ENCODE assay signal across 8 mouse cellular contexts in genomic region chr15:82380714-82381062, GRCm38 (mm10). TPM values are rescaled to one million over a fixed set of nuclear protein-coding genes. Genes with fewer than 3 reads are reported as not detected.
DNase-seq lines count a peak whose midpoint lies in the region; ATAC-seq and TF ChIP-seq lines count a peak whose summit lies in the region.

No protein-coding gene starts in this region.

- H3K4me2 ChIP-seq in kidney, embryonic 16.5 days (replicated peaks; ENCODE audit: low read depth, low read length), result peak overlapping the region; percentile 58
- H3K4me2 ChIP-seq in embryonic facial prominence, embryonic 14.5 days (ENCODE audit: low read depth, low read length), result peak overlapping the region; percentile 69
- peak overlapping the region; percentile 59 for H3K4me2 ChIP-seq in hindbrain, postnatal 0 days (ENCODE audit: low read depth, low read length)
- peak overlapping the region; percentile 65 for H3K4me2 ChIP-seq in midbrain, embryonic 16.5 days (ENCODE audit: low read length)

- ATAC-seq in kidney, embryonic 16.5 days (ENCODE audit: low FRiP score, low TSS enrichment), result no peak
- ATAC-seq in embryonic facial prominence, embryonic 14.5 days (ENCODE audit: low read depth), result no peak
- no peak for ATAC-seq in hindbrain, postnatal 0 days
- no peak for ATAC-seq in midbrain, embryonic 16.5 days

- peaks cover 29% of the 10 kb centered on the region for H3K4me1 ChIP-seq in kidney, embryonic 16.5 days (ENCODE audit: insufficient read depth, low read length)
- peaks cover 22% of the 10 kb centered on the region for H3K4me1 ChIP-seq in embryonic facial prominence, embryonic 14.5 days (ENCODE audit: control insufficient read depth, insufficient read depth, low read length)
- peaks cover 3% of the 10 kb centered on the region; the same call in 1 of the 2 replicates for H3K4me1 ChIP-seq in hindbrain, postnatal 0 days (ENCODE audit: insufficient read depth, low read length)
- H3K4me1 ChIP-seq in midbrain, embryonic 16.5 days (ENCODE audit: control insufficient read depth, insufficient read depth, low read length), result peaks cover 3% of the 10 kb centered on the region; the same call in 1 of the 2 replicates

- DNase-seq in kidney, adult 8-10 months, result no peak
- no peak for DNase-seq in embryonic facial prominence, embryonic 14.5 days (ENCODE audit: low spot score)
- DNase-seq in hindbrain, postnatal 0 days (ENCODE audit: low spot score), result no peak
- no peak for DNase-seq in right cerebral cortex, postnatal 36 days (ENCODE audit: low spot score in 2 of 2)
- no peak for DNase-seq in layer of hippocampus, adult 9-10 months (ENCODE audit: low spot score)
- DNase-seq in spleen, postnatal 36 days (ENCODE audit: low spot score in 2 of 2), result no peak

- H3K4me3 ChIP-seq in kidney, embryonic 16.5 days (ENCODE audit: low read length), result peak overlapping the region; percentile 31
- peak overlapping the region; percentile 50 for H3K4me3 ChIP-seq in embryonic facial prominence, embryonic 14.5 days (ENCODE audit: low read depth, low read length)
- peak overlapping the region; percentile 26 for H3K4me3 ChIP-seq in hindbrain, postnatal 0 days (ENCODE audit: low read length)
- H3K4me3 ChIP-seq in midbrain, embryonic 16.5 days (ENCODE audit: low read depth, low read length), result peak overlapping the region; percentile 32

- H3K9ac ChIP-seq in kidney, embryonic 16.5 days (replicated peaks; ENCODE audit: low read length), result 0 out of 2 replicates have a peak overlapping the region, but pooled peaks have one; percentile 27
- H3K9ac ChIP-seq in embryonic facial prominence, embryonic 14.5 days (ENCODE audit: low read depth, low read length), result peak overlapping the region; percentile 72
- no peak overlapping the region; the same call in 1 of the 2 replicates for H3K9ac ChIP-seq in hindbrain, postnatal 0 days (replicated peaks; ENCODE audit: low read length)
- H3K9ac ChIP-seq in midbrain, embryonic 16.5 days (ENCODE audit: low read depth, low read length), result peak overlapping the region; percentile 42

- no peaks in the 10 kb centered on the region for H3K9me3 ChIP-seq in kidney, embryonic 16.5 days (ENCODE audit: low read length)
- no peaks in the 10 kb centered on the region for H3K9me3 ChIP-seq in embryonic facial prominence, embryonic 14.5 days (ENCODE audit: control insufficient read depth, low read length)
- no peaks in the 10 kb centered on the region for H3K9me3 ChIP-seq in hindbrain, postnatal 0 days (ENCODE audit: low read length)
- H3K9me3 ChIP-seq in midbrain, embryonic 16.5 days (replicated peaks; ENCODE audit: control insufficient read depth, low read length, poor library complexity, severe bottlenecking), result no peaks in the 10 kb centered on the region

- H3K27me3 ChIP-seq in kidney, embryonic 16.5 days (ENCODE audit: insufficient read depth, low read length), result no peaks in the 10 kb centered on the region
- no peaks in the 10 kb centered on the region for H3K27me3 ChIP-seq in embryonic facial prominence, embryonic 14.5 days (replicated peaks; ENCODE audit: control insufficient read depth, insufficient read depth, low read length)
- H3K27me3 ChIP-seq in hindbrain, postnatal 0 days (ENCODE audit: insufficient read depth, low read length), result no peaks in the 10 kb centered on the region
- H3K27me3 ChIP-seq in midbrain, embryonic 16.5 days (ENCODE audit: control insufficient read depth, insufficient read depth, low read depth, low read length), result no peaks in the 10 kb centered on the region

- 0 out of 2 replicates have a peak, but pooled peaks cover under 1% of the 10 kb centered on the region for H3K36me3 ChIP-seq in kidney, embryonic 16.5 days (ENCODE audit: insufficient read depth, low read length)
- no peaks in the 10 kb centered on the region for H3K36me3 ChIP-seq in embryonic facial prominence, embryonic 14.5 days (ENCODE audit: control insufficient read depth, insufficient read depth, low read length)
- no peaks in the 10 kb centered on the region for H3K36me3 ChIP-seq in hindbrain, postnatal 0 days (ENCODE audit: insufficient read depth, low read length)
- no peaks in the 10 kb centered on the region for H3K36me3 ChIP-seq in midbrain, embryonic 16.5 days (ENCODE audit: control insufficient read depth, insufficient read depth, low read length)

- H3K27ac ChIP-seq in kidney, embryonic 16.5 days (ENCODE audit: low read length), result peak overlapping the region; percentile 72; the same call in 1 of the 2 replicates
- H3K27ac ChIP-seq in embryonic facial prominence, embryonic 14.5 days (replicated peaks; ENCODE audit: low read depth, low read length), result no peak overlapping the region
- H3K27ac ChIP-seq in hindbrain, postnatal 0 days, result no peak overlapping the region
- no peak overlapping the region for H3K27ac ChIP-seq in midbrain, embryonic 16.5 days (ENCODE audit: low read length)

- 29% methylated on average over 7 of the region's 7 CpGs for WGBS in kidney, embryonic 16.5 days
- WGBS in embryonic facial prominence, embryonic 14.5 days, result 30% methylated on average over 7 of the region's 7 CpGs
- 31% methylated on average over 7 of the region's 7 CpGs for WGBS in hindbrain, postnatal 0 days
- 29% methylated on average over 7 of the region's 7 CpGs for WGBS in midbrain, embryonic 16.5 days

- no peak for TF ChIP-seq CTCF in hindbrain, postnatal 0 days (IDR thresholded peaks at IDR 0.05; ENCODE audit: low read depth)

RNA-seq across cellular contexts. Expression of gene Cyp2d22, which starts 0.6 kb away (rescaled TPM):
- polyA plus RNA-seq in kidney, embryonic 16.5 days (2015; fragmentation: Nextera tagmentation; extraction: Ambion mirVana), result 18.2 and 21.1 TPM in 2 replicates
- polyA plus RNA-seq in embryonic facial prominence, embryonic 14.5 days (2014; fragmentation: Nextera tagmentation; extraction: Ambion mirVana), result 5.4 and 5.6 TPM in 2 replicates
- total RNA-seq in hindbrain, postnatal 0 days (2014; rRNA removed), result 3.6 and 6.1 TPM in 2 replicates
- polyA plus RNA-seq in hindbrain, postnatal 0 days (2015; fragmentation: Nextera tagmentation; extraction: Ambion mirVana), result 3.7 and 5.1 TPM in 2 replicates
- polyA plus RNA-seq in midbrain, embryonic 16.5 days (2015; fragmentation: Nextera tagmentation; extraction: Ambion mirVana), result 1.2 and 1.5 TPM in 2 replicates

RNA-seq across cellular contexts. Expression of gene Cyp2d11, which starts 13.1 kb away (rescaled TPM):
- not detected in 2 replicates for polyA plus RNA-seq in kidney, embryonic 16.5 days (2015; fragmentation: Nextera tagmentation; extraction: Ambion mirVana)
- polyA plus RNA-seq in embryonic facial prominence, embryonic 14.5 days (2014; fragmentation: Nextera tagmentation; extraction: Ambion mirVana), result not detected in 2 replicates
- not detected in 2 replicates for total RNA-seq in hindbrain, postnatal 0 days (2014; rRNA removed)
- polyA plus RNA-seq in hindbrain, postnatal 0 days (2015; fragmentation: Nextera tagmentation; extraction: Ambion mirVana), result not detected in 2 replicates
- not detected in 2 replicates for polyA plus RNA-seq in midbrain, embryonic 16.5 days (2015; fragmentation: Nextera tagmentation; extraction: Ambion mirVana)

RNA-seq across cellular contexts. Expression of gene Cyp2d10, which starts 26.3 kb away (rescaled TPM):
- polyA plus RNA-seq in kidney, embryonic 16.5 days (2015; fragmentation: Nextera tagmentation; extraction: Ambion mirVana), result 0.26 TPM in 1 of 2 replicates, not detected in the other
- not detected in 2 replicates for polyA plus RNA-seq in embryonic facial prominence, embryonic 14.5 days (2014; fragmentation: Nextera tagmentation; extraction: Ambion mirVana)
- total RNA-seq in hindbrain, postnatal 0 days (2014; rRNA removed), result not detected in 2 replicates
- not detected in 2 replicates for polyA plus RNA-seq in hindbrain, postnatal 0 days (2015; fragmentation: Nextera tagmentation; extraction: Ambion mirVana)
- not detected in 2 replicates for polyA plus RNA-seq in midbrain, embryonic 16.5 days (2015; fragmentation: Nextera tagmentation; extraction: Ambion mirVana)

RNA-seq across cellular contexts. Expression of gene Ndufa6, which starts 26.6 kb away (rescaled TPM):
- 415 and 434 TPM in 2 replicates for polyA plus RNA-seq in kidney, embryonic 16.5 days (2015; fragmentation: Nextera tagmentation; extraction: Ambion mirVana)
- 325 and 390 TPM in 2 replicates for polyA plus RNA-seq in embryonic facial prominence, embryonic 14.5 days (2014; fragmentation: Nextera tagmentation; extraction: Ambion mirVana)
- 194 and 224 TPM in 2 replicates for total RNA-seq in hindbrain, postnatal 0 days (2014; rRNA removed)
- polyA plus RNA-seq in hindbrain, postnatal 0 days (2015; fragmentation: Nextera tagmentation; extraction: Ambion mirVana), result 511 and 516 TPM in 2 replicates
- 321 and 346 TPM in 2 replicates for polyA plus RNA-seq in midbrain, embryonic 16.5 days (2015; fragmentation: Nextera tagmentation; extraction: Ambion mirVana)

RNA-seq across cellular contexts. Expression of gene Smdt1, which starts 41.9 kb away (rescaled TPM):
- 319 and 325 TPM in 2 replicates for polyA plus RNA-seq in kidney, embryonic 16.5 days (2015; fragmentation: Nextera tagmentation; extraction: Ambion mirVana)
- polyA plus RNA-seq in embryonic facial prominence, embryonic 14.5 days (2014; fragmentation: Nextera tagmentation; extraction: Ambion mirVana), result 242 and 262 TPM in 2 replicates
- total RNA-seq in hindbrain, postnatal 0 days (2014; rRNA removed), result 288 and 293 TPM in 2 replicates
- polyA plus RNA-seq in hindbrain, postnatal 0 days (2015; fragmentation: Nextera tagmentation; extraction: Ambion mirVana), result 392 and 401 TPM in 2 replicates
- 300 and 320 TPM in 2 replicates for polyA plus RNA-seq in midbrain, embryonic 16.5 days (2015; fragmentation: Nextera tagmentation; extraction: Ambion mirVana)
